Mouse (Mus musculus) intestine, embryonic 14.5 days (tissue): ENCODE data around the gene Gm11077. TPM values are rescaled to one million over a fixed set of nuclear protein-coding genes. Genes with fewer than 3 reads are reported as not detected.

Experiments
- ATAC-seq: fragments of 200-750 bp; cut with Nextera tagmentation; replicated peaks from 2 replicates; pipeline ENCODE4 v1.8.0; 2017; ENCODE audit warnings: low read depth, moderate number of reproducible peaks, moderate TSS enrichment, moderate library complexity; ENCODE audit not compliant: low FRiP score, low TSS enrichment
- DNase-seq: peaks from one replicate; pipeline ENCODE4 v3.0.0-alpha.2; 2018; ENCODE audit warnings: low spot score
- H3K27ac ChIP-seq: fragments of 300-500 bp; sonication (generic); 2 replicates; pipeline ENCODE4 v1.5.1; 2014; ENCODE audit warnings: low read depth, mild to moderate bottlenecking, control low read depth
- H3K27me3 ChIP-seq: fragments of 300-500 bp; sonication (generic); replicated peaks from 2 replicates; pipeline ENCODE4 v1.6.1; 2014; ENCODE audit warnings: low read length, control low read depth; ENCODE audit not compliant: control insufficient read depth, insufficient read depth
- H3K36me3 ChIP-seq: fragments of 300-500 bp; sonication (generic); 2 replicates; pipeline ENCODE4 v1.6.1; 2014; ENCODE audit warnings: low read length, control low read depth; ENCODE audit not compliant: control insufficient read depth, insufficient read depth
- H3K4me1 ChIP-seq: fragments of 300-500 bp; sonication (generic); replicated peaks from 2 replicates; pipeline ENCODE4 v1.6.1; 2014; ENCODE audit warnings: low read length, control low read depth, mixed read lengths; ENCODE audit not compliant: control insufficient read depth, insufficient read depth
- H3K4me2 ChIP-seq: fragments of 300-500 bp; sonication (generic); 2 replicates; pipeline ENCODE4 v1.6.1; 2014; ENCODE audit warnings: low read length
- H3K4me3 ChIP-seq: fragments of 300-500 bp; sonication (generic); 2 replicates; pipeline ENCODE4 v1.5.1; 2014; ENCODE audit warnings: low read depth, low read length, control low read depth, mixed read lengths
- H3K9ac ChIP-seq: fragments of 300-500 bp; sonication (generic); 2 replicates; pipeline ENCODE4 v1.6.1; 2014; ENCODE audit warnings: mild to moderate bottlenecking, low read length
- H3K9me3 ChIP-seq: fragments of 300-500 bp; sonication (generic); 2 replicates; pipeline ENCODE4 v1.6.1; 2016; ENCODE audit warnings: low read length, control low read depth; ENCODE audit not compliant: control insufficient read depth
- WGBS: fragments of 180-500 bp; shearing (Covaris S2); extraction: QIAGEN DNeasy Blood & Tissue Kit; methylation state at CpG from one replicate; pipeline ENCODE4 v1.1.7; 2014; 5-methylcytosine and 5-hydroxymethylcytosine counted together
- polyA plus RNA-seq: library from polyadenylated mRNA; unstranded; fragments of >200 nt; fragmentation: Nextera tagmentation; extraction: Ambion mirVana; gene quantifications from 2 replicates; pipeline ENCODE4 v1.2.1, GENCODE M21; 2014

The Gm11077 gene
- polyA plus RNA-seq, 1 experiment from 2014 or later: not detected

- Histone ChIP-seq H3K27ac (no peak overlapping the region), H3K4me1 (no peaks in the 10 kb centered on the region)
- WGBS: 61% methylated on average over 16 of the region's 16 CpGs
These were observed 70.5 kb downstream of the Gm11077 start for GRCm38 (mm10) chr6:140799435-140800040.

DNA sequence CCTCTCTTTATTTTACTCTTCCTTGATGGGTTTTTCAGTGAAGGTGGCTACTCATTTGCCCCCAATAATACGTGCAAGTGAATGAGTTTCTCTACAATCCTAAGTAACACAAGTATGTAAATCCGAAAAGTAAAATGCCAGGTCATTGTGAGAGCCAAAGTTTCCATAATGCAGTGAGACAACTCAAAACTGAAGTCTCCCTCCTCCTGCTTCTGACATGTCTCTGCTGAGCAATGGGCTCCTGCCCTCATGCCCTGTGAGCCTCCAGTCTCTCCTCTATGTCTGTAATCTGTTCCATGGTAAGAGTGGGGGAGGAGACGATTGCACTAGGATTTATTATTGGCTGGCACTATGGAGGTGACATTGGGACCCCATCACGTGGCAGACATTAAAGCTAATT lies 71.5 kb downstream of the Gm11077 start:
- ATAC-seq (no peak), DNase-seq (no peak)
- Histone ChIP-seq H3K27me3 (no peaks in the 10 kb centered on the region), H3K4me1 (no peaks in the 10 kb centered on the region), H3K27ac (no peak overlapping the region), H3K36me3 (no peaks in the 10 kb centered on the region), H3K9me3 (no peaks in the 10 kb centered on the region), H3K4me2 (no peak overlapping the region), H3K4me3 (no peak overlapping the region), H3K9ac (no peak overlapping the region)
- WGBS: 89% methylated on average over 4 of the region's 4 CpGs

More at GRCm38 (mm10) chr6:140799435-140800040, 70.5 kb downstream of the Gm11077 start:
- Histone ChIP-seq H3K9ac (no peak overlapping the region), H3K4me3 (no peak overlapping the region), H3K4me2 (no peak overlapping the region), H3K27me3 (no peaks in the 10 kb centered on the region), H3K36me3 (no peaks in the 10 kb centered on the region), H3K9me3 (no peaks in the 10 kb centered on the region)
- DNase-seq: no peak
- ATAC-seq: no peak

Other genes starting within 250 kb of the Gm11077 start
- gene Aebp2, start 106.6 kb upstream of the Gm11077 start, polyA plus RNA-seq: 13.7 and 13.9 TPM in 2 replicates